Mouse (Mus musculus): ENCODE measurements around the gene Olr1. TPM values are rescaled to one million over a fixed set of nuclear protein-coding genes. Genes with fewer than 3 reads are reported as not detected.

Olr1 gene
- polyA plus RNA-seq, 1 experiment from 2014 or later, result 0.15 TPM

- H3K27me3 ChIP-seq (ENCODE audit: control insufficient read depth, insufficient read depth, low read depth, low read length), result no peaks in the 10 kb centered on the region
- no peaks in the 10 kb centered on the region for H3K36me3 ChIP-seq (ENCODE audit: control insufficient read depth, insufficient read depth, low read length)
- no peaks in the 10 kb centered on the region for H3K4me1 ChIP-seq (replicated peaks; ENCODE audit: control insufficient read depth, insufficient read depth, low read length)
- no peak for ATAC-seq (ENCODE audit: low read depth)
- H3K9me3 ChIP-seq (ENCODE audit: control insufficient read depth, low read length), result no peaks in the 10 kb centered on the region
- no peak overlapping the region for H3K4me3 ChIP-seq (ENCODE audit: low read length)
- H3K4me2 ChIP-seq (ENCODE audit: low read depth, low read length), result no peak overlapping the region
- WGBS, result 76% methylated on average over 3 of the region's 3 CpGs
- no peak overlapping the region for H3K27ac ChIP-seq (ENCODE audit: low read length)
- no peak overlapping the region for H3K9ac ChIP-seq (ENCODE audit: low read length)
Measured at GRCm38 (mm10) chr6:129436025-129436424, 70.9 kb downstream of the Olr1 start.

Other genes with a start within 250 kb of the Olr1 start
- 0.09 and 0.18 TPM in 2 replicates for gene Cd69, start 231.7 kb downstream of the Olr1 start, polyA plus RNA-seq (2015; fragmentation: Nextera tagmentation; extraction: Ambion mirVana)
- not detected in 2 replicates for gene 4922502D21Rik, start 175.4 kb downstream of the Olr1 start, polyA plus RNA-seq (2015; fragmentation: Nextera tagmentation; extraction: Ambion mirVana)
- 3.3 and 4.3 TPM in 2 replicates for gene Clec12a, start 164.5 kb downstream of the Olr1 start, polyA plus RNA-seq (2015; fragmentation: Nextera tagmentation; extraction: Ambion mirVana)
- 0.36 and 0.50 TPM in 2 replicates for gene Clec12b, start 121.3 kb downstream of the Olr1 start, polyA plus RNA-seq (2015; fragmentation: Nextera tagmentation; extraction: Ambion mirVana)
- gene Clec1b, start 109.9 kb downstream of the Olr1 start, polyA plus RNA-seq (2015; fragmentation: Nextera tagmentation; extraction: Ambion mirVana), result 2.8 and 3.7 TPM in 2 replicates
- gene Clec9a, start 98.3 kb downstream of the Olr1 start, polyA plus RNA-seq (2015; fragmentation: Nextera tagmentation; extraction: Ambion mirVana), result 1.5 and 1.6 TPM in 2 replicates
- 35.9 and 37.0 TPM in 2 replicates for gene Clec1a, start 55.2 kb downstream of the Olr1 start, polyA plus RNA-seq (2015; fragmentation: Nextera tagmentation; extraction: Ambion mirVana)
- gene Tmem52b, start 5.4 kb upstream of the Olr1 start, polyA plus RNA-seq (2015; fragmentation: Nextera tagmentation; extraction: Ambion mirVana), result 0.09 TPM in 1 of 2 replicates, not detected in the other
- 48.0 and 48.3 TPM in 2 replicates for gene Gabarapl1, start 26.0 kb upstream of the Olr1 start, polyA plus RNA-seq (2015; fragmentation: Nextera tagmentation; extraction: Ambion mirVana)
- not detected in 2 replicates for gene Klre1, start 70.7 kb upstream of the Olr1 start, polyA plus RNA-seq (2015; fragmentation: Nextera tagmentation; extraction: Ambion mirVana)
- gene Klrd1, start 84.6 kb upstream of the Olr1 start, polyA plus RNA-seq (2015; fragmentation: Nextera tagmentation; extraction: Ambion mirVana), result 0.51 and 2.0 TPM in 2 replicates
- gene Klrk1, start 116.7 kb upstream of the Olr1 start, polyA plus RNA-seq (2015; fragmentation: Nextera tagmentation; extraction: Ambion mirVana), result 0.30 and 0.52 TPM in 2 replicates
- not detected in 2 replicates for gene Klrc3, start 136.2 kb upstream of the Olr1 start, polyA plus RNA-seq (2015; fragmentation: Nextera tagmentation; extraction: Ambion mirVana)
- gene Klrc2, start 153.5 kb upstream of the Olr1 start, polyA plus RNA-seq (2015; fragmentation: Nextera tagmentation; extraction: Ambion mirVana), result not detected in 2 replicates
- 0.15 and 0.20 TPM in 2 replicates for gene Klrc1, start 171.8 kb upstream of the Olr1 start, polyA plus RNA-seq (2015; fragmentation: Nextera tagmentation; extraction: Ambion mirVana)
- not detected in 2 replicates for gene Klri1, start 210.0 kb upstream of the Olr1 start, polyA plus RNA-seq (2015; fragmentation: Nextera tagmentation; extraction: Ambion mirVana)
- gene Klri2, start 233.3 kb upstream of the Olr1 start, polyA plus RNA-seq (2015; fragmentation: Nextera tagmentation; extraction: Ambion mirVana), result not detected in 2 replicates

Data from lung, embryonic 16.5 days (tissue).